Mouse (Mus musculus) hindbrain, embryonic 11.5 days (tissue): ENCODE data around the gene Zic1. TPM values are rescaled to one million over a fixed set of nuclear protein-coding genes. Genes with fewer than 3 reads are reported as not detected.

Experiments
- ATAC-seq: fragments of 200-750 bp; cut with Nextera tagmentation; 2 replicates; pipeline ENCODE4 v1.8.0; 2017; ENCODE audit warnings: mild to moderate bottlenecking, moderate TSS enrichment, moderate library complexity; ENCODE audit not compliant: low FRiP score
- DNase-seq: peaks from one replicate; pipeline ENCODE4 v3.0.0-alpha.2; 2015; ENCODE audit warnings: low spot score
- H3K27ac ChIP-seq: fragments of 300-500 bp; sonication (generic); 2 replicates; pipeline ENCODE4 v1.5.1; 2014; ENCODE audit warnings: mild to moderate bottlenecking, low read depth, low read length
- H3K27me3 ChIP-seq: fragments of 300-500 bp; sonication (generic); 2 replicates; pipeline ENCODE4 v1.6.1; 2014; ENCODE audit warnings: mild to moderate bottlenecking, low read length, moderate library complexity, mixed read lengths; ENCODE audit not compliant: control insufficient read depth, insufficient read depth
- H3K36me3 ChIP-seq: fragments of 300-500 bp; sonication (generic); 2 replicates; pipeline ENCODE4 v1.6.1; 2014; ENCODE audit warnings: mild to moderate bottlenecking, low read length, moderate library complexity, mixed read lengths; ENCODE audit not compliant: control insufficient read depth, insufficient read depth
- H3K4me1 ChIP-seq: fragments of 300-500 bp; sonication (generic); replicated peaks from 2 replicates; pipeline ENCODE4 v1.6.1; 2014; ENCODE audit warnings: low read length, mixed read lengths; ENCODE audit not compliant: control insufficient read depth, insufficient read depth
- H3K4me2 ChIP-seq: fragments of 300-500 bp; sonication (generic); replicated peaks from 2 replicates; pipeline ENCODE4 v1.6.1; 2014; ENCODE audit warnings: mild to moderate bottlenecking, low read depth, low read length
- H3K4me3 ChIP-seq: fragments of 300-500 bp; sonication (generic); 2 replicates; pipeline ENCODE4 v1.5.1; 2014; ENCODE audit warnings: low read depth, low read length
- H3K9ac ChIP-seq: fragments of 300-500 bp; sonication (generic); 2 replicates; pipeline ENCODE4 v1.6.1; 2014; ENCODE audit warnings: low read depth, low read length
- H3K9me3 ChIP-seq: fragments of 300-500 bp; sonication (generic); 2 replicates; pipeline ENCODE4 v1.6.1; 2016; ENCODE audit warnings: low read length; ENCODE audit not compliant: control insufficient read depth
- WGBS: fragments of 180-500 bp; shearing (Covaris S2); extraction: QIAGEN DNeasy Blood & Tissue Kit; methylation state at CpG from one replicate; pipeline ENCODE4 v1.1.7; 2014; 5-methylcytosine and 5-hydroxymethylcytosine counted together
- polyA plus RNA-seq: library from polyadenylated mRNA; unstranded; fragments of >200 nt; fragmentation: Nextera tagmentation; extraction: Ambion mirVana; gene quantifications from 2 replicates; pipeline ENCODE4 v1.2.1, GENCODE M21; 2014

Zic1 gene
- polyA plus RNA-seq = 18.2 and 23.8 TPM in 2 replicates

GRCm38 (mm10) chr9:91365664-91366063, at the start of gene Zic1:
TSS of gene Zic1 (minus strand) at chr9:91365810.
- ATAC-seq = peak; percentile 85
- Histone ChIP-seq H3K9ac (peak within 1 kb of the TSS; percentile 96), H3K27me3 (peaks cover 64% of the 10 kb centered on the region), H3K36me3 (no peaks in the 10 kb centered on the region), H3K4me1 (peaks cover 3% of the 10 kb centered on the region; the same call in 1 of the 2 replicates), H3K9me3 (no peaks in the 10 kb centered on the region), H3K27ac (peak within 1 kb of the TSS; percentile 96), H3K4me3 (peak within 1 kb of the TSS; percentile 79), H3K4me2 (peak within 1 kb of the TSS; percentile 44)
- 0% methylated on average over 17 of the region's 33 CpGs for WGBS
- peak; percentile 87 for DNase-seq

- ATAC-seq = peak; percentile 76
- no peak overlapping the region for H3K9ac ChIP-seq
- no peak overlapping the region for H3K4me3 ChIP-seq
- H3K4me2 ChIP-seq = no peak overlapping the region
- under 1% methylated on average over 12 of the region's 12 CpGs for WGBS
- peaks cover 61% of the 10 kb centered on the region for H3K27me3 ChIP-seq
- 0 out of 2 replicates have a peak, but pooled peaks cover 2% of the 10 kb centered on the region for H3K4me1 ChIP-seq
- no peaks in the 10 kb centered on the region for H3K36me3 ChIP-seq
- no peaks in the 10 kb centered on the region for H3K9me3 ChIP-seq
- DNase-seq = peak; percentile 73
- H3K27ac ChIP-seq = no peak overlapping the region
Observed at GRCm38 (mm10) chr9:91414007-91414661, 48.5 kb upstream of the Zic1 start.

GRCm38 (mm10) chr9:91409771-91410170, 44.2 kb upstream of the Zic1 start:
- DNase-seq (peak; percentile 35), ATAC-seq (no peak)
- 0 out of 2 replicates have a peak overlapping the region, but pooled peaks have one; percentile 2 for H3K4me3 ChIP-seq
- no peaks in the 10 kb centered on the region for H3K36me3 ChIP-seq
- 0 out of 2 replicates have a peak, but pooled peaks cover 2% of the 10 kb centered on the region for H3K4me1 ChIP-seq
- H3K27me3 ChIP-seq = peaks cover 61% of the 10 kb centered on the region
- 0 out of 2 replicates have a peak overlapping the region, but pooled peaks have one; percentile 11 for H3K4me2 ChIP-seq
- H3K27ac ChIP-seq = no peak overlapping the region
- H3K9ac ChIP-seq = no peak overlapping the region
- H3K9me3 ChIP-seq = no peaks in the 10 kb centered on the region
- 2% methylated on average over 3 of the region's 3 CpGs for WGBS

- peak; percentile 52 for DNase-seq
- WGBS = 2% methylated on average over 6 of the region's 6 CpGs
Observed at GRCm38 (mm10) chr9:91406258-91406763, 40.7 kb upstream of the Zic1 start.

GRCm38 (mm10) chr9:91405753-91406178, 40.2 kb upstream of the Zic1 start:
- Histone ChIP-seq H3K9ac (peak overlapping the region; percentile 24; the same call in 1 of the 2 replicates), H3K4me3 (peak overlapping the region; percentile 28)
- under 1% methylated on average over 16 of the region's 16 CpGs for WGBS

More at GRCm38 (mm10) chr9:91406258-91406763, 40.7 kb upstream of the Zic1 start:
- no peaks in the 10 kb centered on the region for H3K4me1 ChIP-seq
- H3K9me3 ChIP-seq = no peaks in the 10 kb centered on the region
- H3K4me2 ChIP-seq = peak overlapping the region; percentile 31
- 0 out of 2 replicates have a peak overlapping the region, but pooled peaks have one; percentile 12 for H3K9ac ChIP-seq
- H3K36me3 ChIP-seq = no peaks in the 10 kb centered on the region
- peak overlapping the region; percentile 28 for H3K4me3 ChIP-seq
- peaks cover 76% of the 10 kb centered on the region for H3K27me3 ChIP-seq
- no peak overlapping the region for H3K27ac ChIP-seq
- ATAC-seq = no peak

GRCm38 (mm10) chr9:91404905-91405752, 39.5 kb upstream of the Zic1 start:
- Histone ChIP-seq H3K36me3 (no peaks in the 10 kb centered on the region), H3K9ac (peak overlapping the region; percentile 48), H3K4me2 (peak overlapping the region; percentile 31), H3K9me3 (no peaks in the 10 kb centered on the region), H3K4me3 (peak overlapping the region; percentile 28), H3K4me1 (no peaks in the 10 kb centered on the region), H3K27ac (peak overlapping the region; percentile 51; the same call in 1 of the 2 replicates), H3K27me3 (peaks cover 80% of the 10 kb centered on the region)
- under 1% methylated on average over 27 of the region's 27 CpGs for WGBS
- ATAC-seq (0 out of 2 replicates have a peak, but pooled peaks have one; percentile 43), DNase-seq (peak; percentile 69)

More at GRCm38 (mm10) chr9:91405753-91406178, 40.2 kb upstream of the Zic1 start:
- Histone ChIP-seq H3K4me2 (peak overlapping the region; percentile 31), H3K4me1 (no peaks in the 10 kb centered on the region), H3K36me3 (no peaks in the 10 kb centered on the region), H3K27ac (0 out of 2 replicates have a peak overlapping the region, but pooled peaks have one; percentile 6), H3K9me3 (no peaks in the 10 kb centered on the region), H3K27me3 (peaks cover 80% of the 10 kb centered on the region)
- ATAC-seq (peak; percentile 39), DNase-seq (no peak)

GRCm38 (mm10) chr9:91404229-91404628, 38.6 kb upstream of the Zic1 start:
- H3K9me3 ChIP-seq = no peaks in the 10 kb centered on the region
- 0 out of 2 replicates have a peak overlapping the region, but pooled peaks have one; percentile 30 for H3K4me2 ChIP-seq
- ATAC-seq (no peak), DNase-seq (peak; percentile 54)
- H3K36me3 ChIP-seq = no peaks in the 10 kb centered on the region
- no peaks in the 10 kb centered on the region for H3K4me1 ChIP-seq
- no peak overlapping the region for H3K9ac ChIP-seq
- H3K27me3 ChIP-seq = peaks cover 80% of the 10 kb centered on the region
- WGBS = under 1% methylated on average over 13 of the region's 13 CpGs
- H3K27ac ChIP-seq = no peak overlapping the region; the same call in 1 of the 2 replicates
- peak overlapping the region; percentile 28; the same call in 1 of the 2 replicates for H3K4me3 ChIP-seq

GRCm38 (mm10) chr9:91401471-91401870, 35.9 kb upstream of the Zic1 start:
- no peaks in the 10 kb centered on the region for H3K9me3 ChIP-seq
- no peak for ATAC-seq
- DNase-seq = no peak
- H3K4me2 ChIP-seq = no peak overlapping the region
- peaks cover 93% of the 10 kb centered on the region for H3K27me3 ChIP-seq
- H3K27ac ChIP-seq = no peak overlapping the region
- no peaks in the 10 kb centered on the region for H3K36me3 ChIP-seq
- no peaks in the 10 kb centered on the region for H3K4me1 ChIP-seq
- WGBS = 2% methylated on average over 10 of the region's 10 CpGs
- no peak overlapping the region for H3K9ac ChIP-seq
- no peak overlapping the region for H3K4me3 ChIP-seq
